Mouse (Mus musculus) thymus, adult 18-20 months (tissue): ENCODE results near the gene Dock2.
"Not testable (repeated sequence)": the region's sequence is repeated elsewhere in the genome, so short reads cannot be mapped to it uniquely, and the experiment has no call there.

ENCODE experiments used
- DNase-seq, 2 experiments: peaks; one replicate each; pipeline ENCODE4 v3.0.0; 2022; ENCODE audit warnings: mixed read lengths in 2 of 2

Gene Dock2

DNA sequence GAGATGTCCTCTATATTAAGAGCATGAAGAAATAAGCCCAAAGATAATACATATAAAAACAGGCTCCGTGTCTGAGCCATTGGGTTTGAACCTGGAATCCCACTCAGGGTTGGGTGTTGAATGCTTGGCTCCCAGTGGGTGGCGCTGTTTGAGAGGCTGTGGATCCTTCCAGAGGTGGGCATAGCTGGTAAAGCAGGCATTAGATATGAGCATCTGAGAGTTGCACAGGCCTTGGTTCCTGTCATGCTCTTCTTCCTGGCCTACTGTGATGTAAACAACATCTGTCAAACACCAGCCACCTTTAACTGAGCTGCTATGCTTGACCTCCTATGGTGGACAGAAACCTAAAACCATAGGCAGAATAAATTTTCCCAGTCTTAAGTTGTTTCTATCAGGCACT lies 507.8 kb downstream of the Dock2 start:
- DNase-seq: no peak

DNA sequence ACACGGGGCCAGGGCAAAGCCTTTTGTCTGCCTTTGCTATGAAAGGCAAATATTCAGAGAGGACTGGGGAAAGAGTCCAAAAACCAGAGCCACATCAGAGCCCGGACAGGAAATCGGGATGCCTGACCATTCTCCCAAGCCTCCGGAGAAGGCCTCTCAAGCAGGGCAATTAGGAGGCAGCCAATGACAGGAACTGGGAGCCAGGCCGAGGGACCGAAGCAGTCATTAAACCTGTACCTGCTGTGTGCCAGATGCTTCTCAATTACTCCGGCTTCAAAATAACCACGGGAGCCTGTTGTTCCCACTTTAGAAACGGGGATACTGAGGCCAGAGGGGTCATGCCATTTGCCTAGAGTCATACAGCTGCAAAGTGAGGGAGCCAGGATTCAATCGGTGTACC lies 511.7 kb downstream of the Dock2 start:
- DNase-seq: no peak

DNA sequence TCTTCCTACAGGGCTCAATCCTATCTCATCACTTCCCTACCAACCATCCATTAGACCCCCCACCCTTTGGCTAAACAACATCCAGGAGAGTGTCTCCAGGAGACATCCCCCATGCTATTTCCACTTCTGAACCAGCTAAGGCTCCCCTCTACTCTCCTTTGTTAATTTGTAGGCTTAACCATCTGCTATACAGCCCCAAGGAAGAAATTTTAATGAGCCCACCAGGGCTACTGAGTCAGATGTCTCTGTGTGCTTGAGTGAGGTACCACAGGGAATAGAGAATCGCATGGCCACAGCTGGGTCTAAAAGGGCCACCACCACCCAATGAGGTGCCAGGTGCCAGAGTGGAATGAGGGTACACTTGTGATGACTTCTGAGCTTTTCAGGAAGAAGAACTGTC lies 519.6 kb downstream of the Dock2 start:
- no peak for DNase-seq

DNA sequence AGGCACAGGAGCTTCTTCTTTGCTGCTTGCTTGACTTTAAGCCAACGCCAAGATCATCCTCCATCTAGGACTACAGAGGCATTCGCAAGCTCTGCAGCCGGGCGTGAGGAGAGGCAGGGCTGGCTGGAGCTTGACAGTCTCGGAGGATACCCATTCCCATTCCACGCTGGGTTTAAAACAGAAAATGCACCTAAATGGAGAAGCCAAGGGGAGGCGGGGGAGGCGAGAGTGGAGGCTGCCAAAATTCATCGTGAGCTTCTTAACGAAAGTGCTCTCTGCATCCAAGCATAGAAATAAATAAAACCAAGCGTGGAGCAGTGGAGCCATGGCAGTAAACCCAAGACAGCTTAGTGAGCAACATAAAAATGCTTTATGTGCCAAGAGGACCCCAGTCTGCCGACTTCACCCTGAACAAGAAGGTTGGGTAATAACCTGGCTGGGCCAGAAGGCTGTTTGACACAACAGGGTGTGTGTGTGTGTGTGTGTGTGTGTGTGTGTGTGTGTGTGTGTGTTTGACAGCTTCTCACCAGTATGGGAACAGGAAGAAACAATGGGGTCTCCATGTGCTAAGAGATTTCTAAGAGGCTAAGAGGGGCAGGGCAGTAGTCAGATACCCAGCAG lies 524.7 kb downstream of the Dock2 start:
- DNase-seq: no peak

DNA sequence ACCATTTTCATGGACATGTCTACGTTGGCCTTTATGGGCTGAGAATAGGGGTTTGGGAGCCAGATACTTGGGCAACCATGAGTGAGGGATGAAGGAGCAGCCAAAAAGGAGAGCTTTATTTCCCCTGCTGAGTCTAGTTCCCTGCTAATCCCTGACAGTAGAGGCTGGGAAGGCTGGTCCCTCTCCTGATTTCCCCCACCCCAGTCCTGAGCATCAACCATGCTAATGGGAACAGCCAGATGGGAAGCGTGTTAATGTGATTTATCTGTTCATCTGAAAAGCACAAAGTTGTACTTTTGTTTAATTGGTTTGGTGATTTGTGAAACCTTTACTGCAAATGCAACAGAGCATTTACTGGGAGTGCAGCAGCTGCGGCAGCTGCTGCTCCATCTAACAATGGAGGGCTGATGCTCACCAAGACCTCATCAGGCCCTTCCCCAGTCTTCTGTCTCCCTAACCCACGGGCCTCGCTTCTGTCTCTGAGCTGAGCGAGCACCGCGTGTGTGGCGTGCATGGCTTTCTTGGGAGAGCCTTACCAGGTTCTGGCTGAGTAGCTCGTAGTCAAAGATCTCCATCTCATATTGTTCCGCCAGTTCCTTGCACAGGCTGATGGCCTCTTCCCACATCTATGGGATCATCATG lies 526.0 kb downstream of the Dock2 start:
- DNase-seq: no peak

DNA sequence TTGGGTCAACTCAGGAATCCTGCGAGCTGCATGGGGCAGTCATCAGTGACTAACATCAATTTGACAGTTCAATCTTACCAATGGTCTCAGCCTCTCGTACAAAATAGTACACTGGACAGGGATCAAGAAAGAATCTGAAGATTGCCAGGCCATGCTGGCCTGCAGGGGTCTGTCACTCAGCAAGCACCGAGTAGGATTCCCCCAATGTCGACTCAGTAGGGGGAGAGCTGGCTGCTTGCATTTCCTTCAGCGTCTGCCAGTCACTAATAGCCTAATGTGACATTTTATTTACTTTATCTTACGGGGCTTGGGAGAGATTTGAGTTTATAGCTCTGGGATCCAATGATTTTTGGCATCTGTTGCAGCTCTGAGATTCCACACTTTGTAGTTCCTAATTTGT lies 540.7 kb downstream of the Dock2 start:
- DNase-seq: no peak

DNA sequence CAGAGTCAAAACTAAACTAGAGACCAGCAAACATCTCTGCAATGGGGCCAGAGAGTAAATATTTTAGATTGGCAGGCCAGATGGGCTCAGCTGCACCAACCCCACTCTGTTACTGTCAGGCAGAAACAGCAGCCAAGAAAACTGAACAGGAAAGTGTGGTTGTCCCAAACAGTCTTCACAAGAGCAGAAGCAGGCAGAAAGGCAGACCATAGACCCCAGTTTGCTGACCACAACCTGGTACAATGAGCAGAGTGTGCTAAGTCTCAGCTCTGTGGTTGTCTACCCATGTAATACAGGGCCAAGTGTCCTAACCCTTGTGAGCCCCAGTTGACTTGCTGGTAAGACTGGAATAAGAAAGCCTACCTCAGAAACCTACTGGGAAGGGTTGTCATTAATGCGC lies 543.4 kb downstream of the Dock2 start:
- DNase-seq: no peak

DNA sequence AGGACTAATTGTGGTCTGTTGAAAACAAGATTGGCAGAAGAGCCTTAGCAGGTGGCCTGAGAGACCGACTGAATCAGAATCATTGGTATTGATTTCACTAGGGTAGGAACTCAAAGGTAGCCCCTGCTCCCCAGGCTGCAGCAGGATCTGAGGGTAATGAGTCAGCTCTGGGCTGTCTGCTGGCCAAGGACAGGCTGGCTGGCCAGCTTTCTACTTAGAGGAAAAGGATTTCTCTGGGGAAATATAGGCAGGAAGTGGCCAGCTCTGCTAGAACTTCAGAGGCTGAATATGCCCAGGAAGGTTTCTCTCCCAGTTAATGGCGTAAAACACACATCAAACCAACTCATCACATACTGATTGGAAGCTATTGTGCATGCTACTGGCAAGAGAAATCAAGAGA lies 544.0 kb downstream of the Dock2 start:
- DNase-seq: no peak

DNA sequence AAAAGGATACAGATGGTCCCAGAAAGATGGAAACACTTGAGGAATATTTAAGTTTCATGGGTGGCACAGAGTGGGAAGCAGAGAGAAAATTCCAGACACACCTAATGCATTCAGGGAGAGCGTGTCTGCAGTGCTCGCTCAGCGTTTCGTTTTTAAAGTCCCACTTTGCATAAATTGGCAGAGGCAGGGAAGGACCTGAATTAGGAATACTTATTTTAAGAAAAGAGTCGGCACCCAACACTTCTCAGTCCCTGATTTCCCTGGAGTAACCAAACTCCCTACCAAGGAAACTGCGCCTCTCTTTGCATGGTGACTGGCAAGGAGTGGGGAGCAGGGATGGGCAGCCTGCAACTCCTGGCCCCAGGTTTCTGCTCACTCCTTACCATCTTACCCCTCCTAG lies 546.8 kb downstream of the Dock2 start:
- no peak for DNase-seq

DNA sequence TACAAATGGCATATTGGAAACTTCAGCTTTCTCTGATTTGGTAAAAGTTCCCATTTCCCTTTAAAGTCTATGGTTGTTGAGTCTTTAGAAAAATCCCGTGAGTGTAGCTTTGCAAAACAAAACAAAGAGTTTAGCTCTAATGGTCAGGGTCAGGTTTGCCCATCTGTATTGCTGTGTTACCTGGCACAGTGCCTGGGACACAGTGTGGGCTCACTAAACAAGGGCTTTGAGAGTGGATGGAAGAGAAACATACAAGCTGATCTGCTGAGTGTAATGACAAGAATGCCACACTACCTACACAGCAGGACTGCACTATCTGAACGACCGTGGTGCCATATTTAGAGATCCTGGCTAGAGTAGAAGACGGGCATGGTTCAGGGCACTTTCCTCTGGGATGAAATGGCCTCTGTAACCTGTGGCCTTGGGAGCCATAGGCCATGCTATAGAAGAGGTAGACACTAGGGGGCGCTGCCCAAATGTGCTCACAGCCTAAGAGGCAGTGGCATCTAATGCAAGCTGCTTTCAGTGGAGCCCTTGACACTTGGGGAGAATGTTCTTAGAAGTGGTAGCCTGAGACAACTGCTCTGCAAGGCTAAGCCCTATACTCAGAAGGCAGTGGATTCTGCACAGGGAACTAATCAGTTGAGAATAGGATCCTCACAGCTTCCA lies 547.5 kb downstream of the Dock2 start:
- DNase-seq: peak in 1 of 2 experiments; percentile 7

DNA sequence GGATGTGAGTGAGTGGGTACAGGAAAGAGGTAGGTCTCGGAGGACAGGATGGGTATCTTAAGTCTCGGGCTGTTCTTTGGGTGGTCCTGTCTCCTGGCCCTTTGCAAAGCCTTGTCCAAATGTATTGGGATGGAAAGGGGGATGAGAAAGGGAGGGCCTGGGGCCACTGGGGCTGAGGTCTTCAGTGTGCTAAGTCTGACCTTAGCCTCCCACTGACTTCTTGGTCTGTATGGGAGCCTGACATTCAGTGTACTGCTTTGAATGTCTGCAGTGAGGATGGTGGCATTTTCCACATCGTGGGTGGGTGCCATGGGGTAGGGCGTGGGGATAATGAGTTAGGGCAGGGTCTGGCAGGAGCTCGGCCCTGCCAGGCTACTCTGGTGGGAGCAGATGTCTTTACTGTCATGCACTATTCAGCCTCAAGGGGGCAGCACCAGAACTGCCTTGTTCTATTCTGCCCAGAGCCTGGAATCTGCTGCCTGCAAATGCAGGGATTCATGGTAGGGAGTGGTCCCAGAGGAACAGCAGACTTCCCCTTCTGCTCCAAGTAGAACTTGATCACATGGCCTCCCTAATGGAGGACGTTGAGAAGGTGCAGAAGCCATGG lies 554.8 kb downstream of the Dock2 start:
- peak in 1 of 2 experiments; percentile 14 for DNase-seq

DNA sequence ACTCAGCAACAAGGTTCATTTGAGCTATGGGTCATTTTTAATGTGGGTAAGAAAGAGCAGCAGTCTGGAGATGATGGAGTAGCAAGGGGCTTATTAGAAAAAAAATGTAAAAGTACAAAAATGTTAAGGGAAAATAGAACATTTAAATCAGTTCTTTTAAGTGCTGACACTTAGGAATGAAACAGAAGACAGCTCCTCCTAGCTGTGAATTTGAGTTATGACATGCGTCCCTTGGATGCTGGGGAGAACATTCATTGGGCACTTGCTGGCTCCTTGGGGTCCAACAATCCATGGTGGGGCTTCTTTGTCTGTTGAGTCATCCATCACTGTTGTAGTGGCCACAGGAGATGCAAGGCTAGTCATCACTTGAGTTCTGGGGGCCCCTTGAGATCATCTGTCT lies 556.5 kb downstream of the Dock2 start:
- DNase-seq: no peak

DNA sequence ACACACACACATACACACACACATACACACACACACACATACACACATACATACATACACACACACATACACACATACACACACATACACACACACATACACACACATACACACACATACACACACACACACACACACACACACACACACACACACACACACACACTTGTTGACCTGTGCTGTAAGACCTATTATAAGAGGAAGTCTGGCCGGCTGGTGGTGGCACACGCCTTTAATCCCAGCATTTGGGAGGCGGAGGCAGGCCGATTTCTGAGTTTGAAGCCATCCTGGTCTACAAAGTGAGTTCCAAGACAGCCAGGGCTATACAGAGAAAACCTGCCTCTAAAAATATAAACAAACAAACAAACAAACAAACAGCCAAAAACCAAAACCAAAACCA lies 563.1 kb downstream of the Dock2 start:
- not testable (repeated sequence) for DNase-seq

DNA sequence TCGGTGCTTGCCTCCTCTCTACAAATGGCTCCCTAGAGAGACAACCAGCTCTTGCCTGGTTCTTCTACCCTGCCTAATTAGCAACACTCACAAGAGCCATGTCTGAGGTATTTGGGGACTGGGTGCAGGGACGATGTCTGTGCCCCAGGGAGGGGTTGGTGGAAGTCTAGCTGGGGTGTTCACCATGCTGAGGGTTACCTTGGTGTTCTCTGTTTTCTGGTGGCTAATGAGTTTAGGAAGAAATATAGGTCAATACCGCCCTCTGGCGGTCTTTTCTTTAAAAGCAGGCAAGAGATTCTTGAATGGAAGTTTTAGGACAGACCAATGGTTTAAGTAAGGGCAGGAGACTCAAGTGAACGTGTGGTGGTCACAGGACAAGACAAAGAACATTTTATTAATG lies 570.8 kb downstream of the Dock2 start:
- peak in 1 of 2 experiments; percentile 9 for DNase-seq

DNA sequence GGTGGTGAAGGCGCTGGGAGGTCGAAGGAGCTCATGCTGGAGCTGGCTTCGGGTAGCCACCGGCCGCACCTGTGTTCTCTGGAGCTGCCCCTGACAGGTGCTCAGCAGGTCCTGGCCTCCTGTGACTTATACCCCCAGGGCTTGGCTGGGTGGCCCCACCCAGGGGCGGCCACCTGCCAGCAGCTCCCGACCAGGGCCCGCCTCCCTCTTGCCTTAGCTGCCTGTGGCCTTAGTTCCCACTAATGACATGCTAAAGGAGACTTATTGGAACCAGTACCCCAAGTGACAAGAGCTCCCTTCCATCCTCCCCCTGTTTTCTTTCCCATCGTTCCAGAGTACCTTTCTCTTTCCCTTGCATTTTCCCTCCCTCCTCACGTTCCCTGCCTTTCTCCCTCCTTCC lies 575.7 kb downstream of the Dock2 start, which contains the start of gene Foxi1:
TSS of gene Foxi1 (minus strand) at position 101 of the 400 bp plus-strand sequence.
- no peak for DNase-seq

DNA sequence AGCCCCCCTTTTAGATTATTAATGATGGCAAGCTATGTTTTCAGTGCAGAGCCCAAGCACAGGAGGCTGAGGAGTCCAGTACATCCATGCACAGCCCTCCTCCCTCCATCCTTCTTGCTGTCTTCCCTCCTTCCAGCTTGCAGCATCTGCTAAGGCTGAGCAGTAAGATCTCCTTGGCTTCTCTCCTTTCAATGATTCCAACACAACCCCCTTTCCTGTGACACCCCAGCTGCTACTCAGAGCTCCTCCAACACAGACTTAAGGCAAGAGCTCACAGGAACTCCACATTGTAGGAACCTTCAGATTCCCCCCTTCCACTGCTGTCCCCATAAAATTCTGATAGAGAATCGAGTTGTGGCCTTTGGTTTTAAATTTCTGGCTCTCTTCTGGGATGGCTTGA lies 580.9 kb downstream of the Dock2 start:
- DNase-seq: no peak

DNA sequence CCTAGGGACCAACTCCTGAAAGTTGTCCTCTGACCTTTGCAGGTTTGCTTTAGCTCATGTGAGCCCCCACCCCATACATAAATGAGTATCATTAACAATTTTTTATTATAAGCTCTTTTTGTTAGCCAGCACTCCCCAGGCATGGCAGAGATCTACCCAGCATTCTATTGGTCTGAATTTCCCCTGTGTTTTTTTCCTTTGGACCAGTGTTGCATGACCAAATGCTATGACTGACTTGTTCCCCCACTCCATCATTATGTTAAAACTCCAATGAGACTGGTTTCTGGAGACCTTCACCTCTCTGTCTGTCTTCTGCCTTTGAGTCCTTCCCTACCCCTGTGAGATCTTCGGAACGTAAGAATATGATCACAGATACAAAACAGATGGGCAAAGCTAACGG lies 588.5 kb downstream of the Dock2 start:
- DNase-seq: no peak

DNA sequence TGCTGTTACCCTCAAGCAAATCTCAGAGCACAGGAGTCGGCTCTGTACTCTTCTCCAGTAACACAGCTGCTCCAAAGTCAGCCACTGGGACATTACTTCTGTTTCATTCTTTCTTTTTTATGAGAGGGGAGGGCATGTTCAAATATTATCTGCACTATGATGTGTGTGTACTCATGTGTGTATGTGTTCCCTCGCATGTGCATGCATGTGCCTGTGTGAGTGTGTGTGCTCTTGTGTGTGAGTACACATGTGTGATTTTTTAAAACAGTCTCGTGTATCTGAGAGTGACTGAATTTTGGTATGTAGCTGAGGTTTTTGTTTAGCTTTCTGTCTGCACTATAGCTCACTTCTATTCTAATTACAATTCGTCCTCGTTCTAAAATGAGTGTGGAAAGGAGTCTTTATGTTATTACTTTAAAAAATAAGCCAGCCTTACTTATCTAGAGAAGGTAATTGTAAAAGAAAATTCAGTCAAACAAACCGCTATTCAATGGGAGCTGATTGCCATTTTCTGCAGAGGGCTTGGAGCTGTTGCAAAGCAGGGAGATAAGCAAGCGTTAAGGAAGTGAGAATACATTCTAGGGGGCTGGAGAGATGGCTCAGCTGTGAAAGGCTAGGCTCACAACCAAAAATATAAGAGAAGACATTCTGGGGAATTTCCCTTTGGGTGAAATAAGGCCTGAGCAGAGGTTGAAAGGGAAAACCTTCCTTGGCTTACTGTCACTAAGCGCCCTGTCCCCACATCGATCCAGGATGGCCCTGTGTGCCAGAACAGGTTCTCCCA lies 589.3 kb downstream of the Dock2 start:
- no peak for DNase-seq

DNA sequence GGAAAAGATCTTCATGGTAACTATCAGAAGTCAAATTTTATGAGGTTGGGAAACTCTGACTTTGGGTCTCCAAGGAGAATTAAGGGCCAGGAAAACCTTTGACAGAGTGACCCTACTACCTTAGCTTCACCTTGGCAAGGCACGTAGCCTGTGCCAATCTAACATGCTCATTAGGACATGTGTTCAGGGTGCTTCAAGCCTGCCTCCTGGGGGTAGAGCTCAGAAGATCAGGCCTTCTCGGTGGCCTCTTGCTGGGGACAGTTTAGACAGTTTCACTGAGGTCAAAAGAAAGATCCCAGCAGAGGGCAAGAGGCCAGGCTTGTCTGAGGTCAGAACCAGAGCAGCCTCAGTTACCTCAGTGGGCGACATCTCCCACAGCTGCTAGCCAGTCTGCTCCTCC lies 590.0 kb downstream of the Dock2 start:
- DNase-seq: no peak

DNA sequence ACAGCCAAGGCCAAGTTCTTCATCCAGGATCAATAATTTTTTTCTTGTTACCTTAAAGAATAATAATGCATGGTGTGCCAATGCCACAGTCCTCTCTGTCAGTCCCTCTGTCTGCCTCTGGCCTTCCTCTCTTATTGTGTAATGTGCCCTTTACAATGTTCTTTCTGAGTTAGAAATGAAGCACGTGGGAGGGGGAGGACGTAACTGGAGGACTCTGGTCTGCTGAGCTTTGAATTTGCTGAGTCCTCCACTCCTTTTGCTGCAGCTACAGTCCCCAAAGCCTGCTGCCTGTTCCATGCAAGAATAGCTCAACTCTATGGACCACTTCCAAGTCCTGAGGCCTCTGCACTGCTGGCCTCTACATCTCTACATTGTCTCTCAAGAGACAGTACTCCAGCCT lies 599.4 kb downstream of the Dock2 start:
- no peak for DNase-seq

DNA sequence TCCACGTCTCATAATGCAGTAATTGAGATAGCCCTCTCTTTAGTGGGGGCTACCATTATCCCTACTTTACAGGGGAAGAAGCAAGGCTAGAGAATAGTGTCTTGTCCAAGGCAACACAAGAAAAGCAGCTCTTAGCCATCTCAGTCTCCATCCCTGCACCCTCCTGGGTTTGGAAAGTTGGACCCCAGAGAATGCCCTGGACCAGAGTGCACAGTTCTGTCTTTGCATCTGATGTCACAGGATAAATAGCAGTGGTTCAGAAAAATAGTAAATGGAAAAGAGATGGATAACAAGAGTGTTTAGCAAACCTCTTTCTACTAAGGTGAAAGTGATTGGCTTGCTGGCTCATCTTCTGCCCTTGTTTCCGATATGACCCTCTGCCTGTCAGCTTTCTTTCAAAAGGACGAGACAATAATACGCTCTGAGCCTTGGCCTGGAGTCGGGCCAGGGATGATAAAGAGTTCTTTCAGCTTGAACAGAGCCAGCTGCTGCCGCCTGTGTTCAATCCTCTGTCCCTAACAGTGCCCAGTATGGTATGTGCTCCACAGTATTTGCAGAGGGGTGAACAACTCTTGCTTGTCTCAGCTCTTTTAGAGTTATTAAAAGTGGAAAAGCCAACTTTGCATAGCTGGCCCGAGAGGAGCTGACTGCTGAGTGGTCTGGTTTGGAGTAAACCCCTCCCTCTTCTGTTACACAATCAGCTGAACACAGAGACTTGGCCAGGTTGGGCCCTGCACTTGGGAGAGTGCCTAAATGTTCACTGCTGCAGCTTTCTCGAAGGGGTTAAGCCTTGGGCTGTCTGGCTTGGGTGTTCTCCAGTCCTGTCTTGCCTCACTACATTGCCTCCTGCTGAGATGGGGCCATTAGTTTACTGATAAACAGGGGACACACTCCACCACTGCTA lies 602.2 kb downstream of the Dock2 start:
- no peak for DNase-seq

DNA sequence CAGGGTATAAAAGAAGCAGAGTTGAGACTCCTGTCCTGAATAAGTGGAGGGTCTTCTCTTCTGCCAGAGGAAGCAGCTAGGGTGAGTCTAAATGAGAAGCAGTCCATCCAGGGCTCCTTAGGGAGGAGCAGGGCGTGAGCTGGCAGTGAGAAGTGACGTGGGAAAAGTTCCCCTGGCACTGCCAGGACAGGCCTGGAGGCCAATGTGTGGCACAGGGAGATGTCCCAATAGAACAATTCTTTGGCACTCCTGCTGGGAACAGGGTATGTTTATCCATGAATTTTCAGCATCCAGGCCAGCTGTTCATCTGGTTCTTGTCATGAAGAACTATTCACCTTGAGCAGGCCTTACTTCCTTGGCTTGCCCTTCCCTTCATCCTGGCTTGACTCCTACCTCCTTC lies 604.9 kb downstream of the Dock2 start:
- no peak for DNase-seq
